Mouse (Mus musculus) kidney, adult 8-10 months (tissue): ENCODE measurements at regions not wholly inside any gene's neighbourhood (a gene's known extent, or its start where the extent isn't known, plus 50 kb on each side); places are given as distances from the start of the nearest gene placed in this dataset.

Source experiments
- DNase-seq, 2 experiments: peaks; one replicate each; pipeline ENCODE4 v3.0.0; 2022

DNA sequence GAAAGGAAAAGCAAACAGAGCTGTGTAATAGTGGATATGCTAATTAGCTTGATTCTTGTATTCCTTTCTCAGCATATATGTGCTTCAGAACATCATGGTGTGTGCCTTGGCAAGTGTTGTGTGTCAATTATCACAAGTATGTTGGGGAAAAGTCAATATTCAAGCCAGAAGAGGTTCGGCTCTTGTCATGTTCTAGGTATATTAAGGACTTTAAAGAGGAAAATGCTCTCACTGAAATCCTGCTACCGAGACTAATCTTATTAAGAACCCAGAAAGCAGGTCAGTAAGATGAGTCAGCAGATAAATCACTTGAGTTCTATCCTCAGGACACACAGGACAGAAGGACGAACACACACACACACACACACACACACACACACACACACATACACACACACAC, 148.6 kb downstream of the Snx19 start:
- DNase-seq = no peak

- no peak for DNase-seq
Observed at GRCm38 (mm10) chr9:30573294-30573693, 146.4 kb downstream of the Snx19 start.

DNA sequence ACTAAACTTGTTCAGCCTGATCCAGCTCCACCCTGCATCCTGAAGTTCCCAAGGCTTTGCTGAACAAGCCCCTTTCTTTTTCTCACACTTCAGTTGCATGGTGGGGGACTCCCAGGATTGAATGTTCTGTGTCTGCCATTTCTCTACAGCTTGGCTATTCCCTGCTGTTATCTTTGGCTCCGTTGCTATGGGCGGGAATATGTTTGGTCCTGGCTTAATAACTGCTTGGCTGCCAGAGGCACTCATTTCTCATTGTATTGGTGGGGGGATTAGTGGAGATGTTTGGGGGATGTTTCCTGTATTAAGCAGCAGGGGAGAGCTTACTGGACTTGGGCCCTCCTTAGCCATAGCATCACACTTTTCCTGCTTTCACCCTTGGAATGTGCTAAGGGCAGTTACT, 144.1 kb downstream of the Snx19 start:
- no peak for DNase-seq

GRCm38 (mm10) chr9:30564765-30565680, 138.1 kb downstream of the Snx19 start:
- DNase-seq = no peak

DNA sequence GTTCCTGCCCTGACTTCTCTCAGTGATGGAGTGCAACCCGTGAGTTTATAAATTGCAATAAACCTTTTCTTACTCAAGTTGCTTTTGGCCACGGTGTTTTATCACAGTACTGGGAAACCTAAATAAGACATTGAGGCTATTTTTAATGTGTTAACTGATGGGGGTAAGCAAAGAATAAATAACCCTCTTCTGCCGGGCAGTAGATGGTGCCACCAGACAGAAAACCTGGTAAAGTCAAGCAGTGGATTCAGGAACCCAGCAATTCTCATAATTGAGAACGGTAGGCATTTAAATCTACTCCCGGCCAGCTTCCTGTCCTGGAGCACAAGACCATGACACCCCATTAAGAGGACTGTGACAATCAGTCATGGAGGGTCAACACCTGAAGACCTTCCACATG, 136.5 kb downstream of the Snx19 start:
- DNase-seq = no peak

DNA sequence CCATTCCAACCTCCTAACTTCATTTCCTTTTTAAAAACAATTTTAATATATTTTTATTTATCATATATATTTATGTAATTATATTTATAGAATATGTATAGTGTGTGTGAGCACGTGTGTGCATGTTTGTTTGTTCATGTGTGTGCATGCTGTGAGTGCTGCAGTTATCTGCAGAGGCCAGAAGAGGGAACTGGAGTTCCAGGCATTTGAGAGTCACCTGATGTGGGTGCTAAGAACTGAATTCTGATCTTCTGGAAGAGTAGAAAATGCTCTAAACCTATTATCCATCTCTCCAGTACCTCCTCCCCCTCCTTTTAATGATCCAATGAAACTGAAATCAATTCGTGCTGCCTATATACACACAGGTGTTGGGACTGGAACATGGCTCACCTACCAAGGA, 128.0 kb downstream of the Snx19 start:
- DNase-seq = no peak

DNA sequence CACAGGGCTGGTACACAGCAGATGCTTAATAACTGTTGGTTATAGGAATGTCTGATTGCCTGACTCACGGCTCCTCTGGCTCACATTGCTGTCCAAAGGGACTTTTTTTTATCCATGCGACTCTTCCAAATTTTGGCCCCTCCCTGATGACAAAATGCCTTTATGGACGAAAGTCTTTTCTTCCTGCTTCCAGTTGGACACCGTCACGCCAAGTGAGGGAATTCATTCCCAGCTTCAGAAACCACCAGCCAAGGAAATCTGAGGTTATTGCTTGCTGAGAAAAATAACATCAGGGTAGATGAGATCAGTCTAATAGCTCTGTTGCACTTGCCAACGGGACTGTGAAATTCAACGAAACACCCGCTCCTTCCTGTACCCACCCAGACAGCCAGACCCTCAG, 125.8 kb downstream of the Snx19 start:
- no peak for DNase-seq

- DNase-seq = no peak
Observed at GRCm38 (mm10) chr9:30549892-30550515, 123.1 kb downstream of the Snx19 start.

DNA sequence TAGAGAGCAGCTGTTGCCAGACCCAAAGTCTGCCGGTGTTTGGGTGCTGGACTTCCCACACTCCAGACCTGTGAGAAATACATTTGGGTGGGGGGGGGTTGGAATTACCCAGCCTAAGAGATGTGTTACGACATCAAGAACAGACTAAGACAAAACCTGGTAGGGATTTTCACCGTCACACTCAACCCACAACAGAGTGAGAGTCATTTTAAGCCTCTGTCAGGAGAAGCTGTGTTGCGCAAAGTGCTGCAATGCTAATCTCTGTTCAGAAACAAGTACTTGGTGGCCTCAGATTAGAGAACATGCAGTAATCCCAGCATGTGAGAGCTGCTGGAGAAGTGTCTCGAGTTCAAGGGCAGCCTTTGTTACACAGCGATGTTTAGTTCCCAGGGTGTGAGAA, 113.0 kb downstream of the Snx19 start:
- DNase-seq = no peak

GRCm38 (mm10) chr9:30536508-30537100, 109.7 kb downstream of the Snx19 start:
- DNase-seq = no peak

DNA sequence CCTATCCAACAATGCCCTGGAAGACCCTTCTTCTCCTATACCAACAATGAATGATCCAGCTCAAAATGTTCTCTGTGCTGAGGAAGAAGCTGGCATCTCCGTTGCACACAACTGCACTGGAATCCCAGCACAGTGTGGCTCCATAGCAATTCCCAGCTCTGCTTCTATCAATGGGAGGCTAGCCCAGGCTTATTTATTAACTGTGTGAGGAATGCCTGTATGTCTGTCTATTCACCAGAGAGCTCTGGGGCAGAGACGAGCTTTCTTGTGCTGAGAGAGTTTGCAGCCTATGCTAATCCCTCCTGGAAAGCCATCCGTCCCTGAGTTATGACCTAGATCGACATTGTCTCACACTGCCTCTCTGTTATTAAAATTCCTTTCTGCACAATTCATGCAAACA, 108.1 kb downstream of the Snx19 start:
- DNase-seq = no peak

GRCm38 (mm10) chr9:30533780-30534343, 107.0 kb downstream of the Snx19 start:
- DNase-seq = no peak

DNA sequence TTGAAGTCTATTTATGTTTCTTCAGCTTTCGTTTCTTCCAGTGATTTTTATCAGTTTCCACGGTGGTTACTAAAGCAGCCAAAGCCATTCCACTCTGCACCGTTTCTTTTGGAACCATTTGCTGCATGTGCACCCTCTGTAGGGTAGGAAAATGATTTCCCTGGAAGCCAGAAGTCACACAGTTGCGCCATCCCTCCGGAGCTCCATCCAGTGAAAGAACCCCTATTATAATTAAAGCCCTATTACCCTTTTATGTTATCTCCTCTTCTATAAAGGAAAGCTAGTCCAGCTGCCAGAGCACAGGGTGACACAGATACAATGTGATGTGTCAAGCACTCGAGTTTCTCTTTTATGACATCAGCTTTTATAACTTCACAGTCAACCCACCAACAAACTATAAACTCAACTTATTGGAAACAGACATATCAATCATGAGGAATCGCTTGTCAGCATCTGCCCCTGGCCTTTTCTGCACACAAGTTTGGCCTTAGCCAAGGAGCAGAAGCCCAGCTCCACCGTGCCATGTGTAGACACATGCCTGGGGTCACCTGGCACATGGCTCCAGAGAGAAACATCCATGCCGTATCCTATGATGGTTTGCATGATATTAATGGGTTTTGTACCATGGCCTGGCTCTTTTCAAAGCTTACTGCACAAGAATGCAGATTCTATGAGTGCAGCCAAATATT, 106.3 kb downstream of the Snx19 start:
- no peak for DNase-seq

DNA sequence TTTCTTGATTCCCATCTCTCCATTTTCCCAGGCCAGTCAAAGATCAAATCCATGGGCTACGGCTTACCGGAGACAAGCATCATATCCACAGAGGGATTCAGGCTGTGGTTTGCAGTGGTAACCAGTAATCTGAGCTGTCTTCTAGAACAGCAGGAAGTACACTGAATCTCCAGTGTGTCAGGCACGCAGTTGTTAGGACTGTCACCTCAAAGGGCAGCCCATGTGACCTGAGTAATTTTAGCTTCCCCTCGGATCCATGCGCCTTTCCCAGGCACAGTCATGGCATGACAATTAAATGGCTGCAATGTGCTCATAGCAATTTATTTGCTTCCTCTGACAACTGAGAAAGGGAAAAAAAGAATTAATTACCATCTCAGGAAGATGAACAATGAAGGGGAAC, 98.2 kb downstream of the Snx19 start:
- DNase-seq = no peak

- no peak for DNase-seq
Observed at GRCm38 (mm10) chr9:30524401-30525066, 97.6 kb downstream of the Snx19 start.

DNA sequence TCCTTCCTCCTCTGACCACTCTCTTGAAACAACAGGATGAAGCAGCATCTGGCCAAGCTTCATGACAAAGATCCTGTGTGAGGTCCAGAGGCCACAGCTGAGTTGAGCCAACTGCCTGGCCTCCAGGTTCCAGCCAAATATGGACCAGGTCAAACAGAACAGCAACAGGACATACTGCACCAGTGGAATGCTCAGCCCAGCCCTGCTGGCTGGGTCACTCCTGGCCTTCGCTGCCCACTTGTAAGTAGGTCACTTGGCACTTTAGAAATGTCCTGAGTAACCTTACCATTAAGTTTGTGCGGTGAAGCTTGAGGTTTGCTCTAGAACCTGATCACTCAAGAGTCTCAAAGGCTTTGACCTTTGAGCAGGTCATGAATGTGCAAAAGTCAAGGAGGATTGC, 96.9 kb downstream of the Snx19 start:
- DNase-seq = peak; percentile 17 to 55

GRCm38 (mm10) chr9:30522595-30523350, 95.9 kb downstream of the Snx19 start:
- DNase-seq = peak in 1 of 2 experiments; percentile 6

DNA sequence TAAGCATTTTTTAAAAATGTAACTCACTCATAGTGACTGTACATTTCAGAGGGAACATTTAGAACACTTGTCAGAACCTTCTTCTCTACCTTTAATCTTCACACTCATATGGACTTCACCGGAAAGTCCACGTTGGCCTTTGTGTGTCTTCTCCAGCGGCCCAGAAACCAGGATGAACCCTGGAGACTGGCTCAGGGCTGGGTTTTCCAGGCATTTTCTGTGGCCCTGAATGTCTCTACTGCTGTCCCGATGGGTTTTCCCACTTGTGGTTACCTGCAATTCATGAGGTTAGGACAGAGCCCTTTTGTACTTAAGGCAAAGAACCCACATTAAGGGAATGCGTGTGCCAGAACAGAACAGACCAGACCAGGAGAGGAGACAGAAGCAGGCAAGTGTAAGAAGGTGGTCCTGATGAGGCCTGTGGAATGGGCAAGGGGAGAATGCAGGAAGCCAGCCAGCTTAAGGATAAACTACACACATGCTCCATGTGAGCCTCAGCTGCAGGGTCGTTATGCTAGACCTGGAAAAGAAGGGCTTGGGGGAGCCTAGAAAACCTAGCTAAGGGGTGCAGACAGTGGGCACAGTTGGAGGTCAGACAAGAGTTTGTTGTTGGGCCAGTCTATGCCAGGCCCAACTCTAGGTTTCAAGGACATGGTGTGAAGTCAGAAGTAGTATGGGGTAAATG, 94.8 kb downstream of the Snx19 start:
- DNase-seq = no peak

- DNase-seq = no peak
Observed at GRCm38 (mm10) chr9:30520853-30521439, 94.0 kb downstream of the Snx19 start.

GRCm38 (mm10) chr9:30520116-30520515, 93.2 kb downstream of the Snx19 start:
- DNase-seq = no peak

GRCm38 (mm10) chr9:30519231-30519630, 92.3 kb downstream of the Snx19 start:
- no peak for DNase-seq
